Mouse (Mus musculus): ENCODE measurements around the gene Sox2. TPM values are rescaled to one million over a fixed set of nuclear protein-coding genes. Genes with fewer than 3 reads are reported as not detected.
A peak's percentile ranks its signal among the peaks of the same experiment; 100 is the strongest.

Sox2 gene
- polyA plus RNA-seq (2012; rRNA removed): 0.05 TPM in 1 of 2 replicates, not detected in the other

DNA sequence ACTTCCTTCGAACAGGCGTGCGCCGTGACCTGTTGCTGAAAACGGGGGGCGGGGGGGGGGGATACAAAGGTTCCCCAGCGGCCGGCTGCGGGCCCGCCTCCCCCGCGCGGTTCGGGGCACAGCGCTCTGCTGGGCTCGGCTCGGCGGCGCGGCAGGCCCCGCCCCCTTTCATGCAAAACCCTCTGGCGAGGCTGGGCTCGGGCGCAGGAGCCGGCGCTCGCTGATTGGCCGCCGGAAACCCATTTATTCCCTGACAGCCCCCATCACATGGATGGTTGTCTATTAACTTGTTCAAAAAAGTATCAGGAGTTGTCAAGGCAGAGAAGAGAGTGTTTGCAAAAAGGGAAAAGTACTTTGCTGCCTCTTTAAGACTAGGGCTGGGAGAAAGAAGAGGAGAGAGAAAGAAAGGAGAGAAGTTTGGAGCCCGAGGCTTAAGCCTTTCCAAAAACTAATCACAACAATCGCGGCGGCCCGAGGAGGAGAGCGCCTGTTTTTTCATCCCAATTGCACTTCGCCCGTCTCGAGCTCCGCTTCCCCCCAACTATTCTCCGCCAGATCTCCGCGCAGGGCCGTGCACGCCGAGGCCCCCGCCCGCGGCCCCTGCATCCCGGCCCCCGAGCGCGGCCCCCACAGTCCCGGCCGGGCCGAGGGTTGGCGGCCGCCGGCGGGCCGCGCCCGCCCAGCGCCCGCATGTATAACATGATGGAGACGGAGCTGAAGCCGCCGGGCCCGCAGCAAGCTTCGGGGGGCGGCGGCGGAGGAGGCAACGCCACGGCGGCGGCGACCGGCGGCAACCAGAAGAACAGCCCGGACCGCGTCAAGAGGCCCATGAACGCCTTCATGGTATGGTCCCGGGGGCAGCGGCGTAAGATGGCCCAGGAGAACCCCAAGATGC, at the start of gene Sox2:
Sox2 (plus strand) TSS at position 680 of the 895 bp plus-strand sequence.
- peak within 1 kb of the TSS; percentile 19 for H3K4me3 ChIP-seq (ENCODE audit: control insufficient read depth, low read depth, low read length)
- H3K27me3 ChIP-seq (ENCODE audit: control insufficient read depth, insufficient read depth, low read length): peaks cover 11% of the 10 kb centered on the region
- TF ChIP-seq CTCF (IDR thresholded peaks at IDR 0.05; ENCODE audit: control insufficient read depth, insufficient read depth, insufficient replicate concordance, low read depth, low read length): no peak
- no peak for TF ChIP-seq POLR2A (IDR thresholded peaks at IDR 0.05; ENCODE audit: control insufficient read depth, low read depth, low read length)
- no peaks in the 10 kb centered on the region for H3K36me3 ChIP-seq (ENCODE audit: control insufficient read depth, insufficient read depth, low read length)
- peaks cover 21% of the 10 kb centered on the region for H3K4me1 ChIP-seq (ENCODE audit: control insufficient read depth, insufficient read depth, low read length)
- H3K27ac ChIP-seq (ENCODE audit: control insufficient read depth, insufficient read depth, low read depth, low read length): no peak within 1 kb of the TSS

DNA sequence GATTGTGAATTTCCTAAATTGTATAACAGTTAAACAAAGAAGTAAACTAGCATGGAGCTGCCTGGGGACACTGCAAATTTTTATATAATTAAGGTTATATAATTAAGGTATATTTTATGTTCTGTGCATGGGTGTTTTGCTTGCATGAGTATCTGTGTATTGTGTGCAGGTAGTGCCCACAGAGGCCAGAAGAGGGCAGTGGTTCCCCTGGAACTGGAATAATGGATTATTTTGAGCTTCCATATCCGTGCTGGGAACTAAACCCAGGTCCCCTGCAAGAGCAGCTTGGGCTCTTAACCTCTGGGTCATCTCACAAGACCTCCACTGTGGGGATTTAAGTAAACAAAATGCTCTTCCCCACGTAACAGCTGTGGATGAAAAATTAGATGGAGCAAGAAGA, 49.1 kb upstream of the Sox2 start:
- Histone ChIP-seq H3K27ac (ENCODE audit: control insufficient read depth, insufficient read depth, low read depth, low read length) (no peak overlapping the region), H3K36me3 (ENCODE audit: control insufficient read depth, insufficient read depth, low read length) (no peaks in the 10 kb centered on the region), H3K4me3 (ENCODE audit: control insufficient read depth, low read depth, low read length) (peak overlapping the region; percentile 10; the same call in 1 of the 2 replicates), H3K27me3 (ENCODE audit: control insufficient read depth, insufficient read depth, low read length) (no peaks in the 10 kb centered on the region), H3K4me1 (ENCODE audit: control insufficient read depth, insufficient read depth, low read length) (no peaks in the 10 kb centered on the region)
- TF ChIP-seq POLR2A (IDR thresholded peaks at IDR 0.05; ENCODE audit: control insufficient read depth, low read depth, low read length) (no peak), CTCF (IDR thresholded peaks at IDR 0.05; ENCODE audit: control insufficient read depth, insufficient read depth, insufficient replicate concordance, low read depth, low read length) (no peak)

DNA sequence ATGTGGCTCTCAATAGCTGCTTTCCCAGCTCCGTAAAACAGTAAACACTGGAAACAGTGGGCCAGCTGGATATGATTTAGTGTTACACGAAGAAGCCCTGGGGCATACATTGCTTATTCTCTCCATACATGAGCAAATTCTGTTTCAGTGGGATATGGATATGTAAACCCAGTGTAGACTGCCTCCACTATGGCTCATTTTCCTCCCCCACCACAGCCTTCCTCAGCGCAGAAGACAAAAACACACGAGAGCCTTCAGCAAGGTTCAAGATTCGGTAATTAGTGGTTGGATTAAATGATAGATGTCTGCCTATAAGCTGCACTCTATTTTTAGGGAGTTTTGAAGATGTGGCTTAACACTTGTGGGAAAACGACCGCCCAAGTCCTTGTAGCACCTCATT, 36.1 kb upstream of the Sox2 start:
- Histone ChIP-seq H3K4me1 (ENCODE audit: control insufficient read depth, insufficient read depth, low read length) (no peaks in the 10 kb centered on the region), H3K36me3 (ENCODE audit: control insufficient read depth, insufficient read depth, low read length) (no peaks in the 10 kb centered on the region), H3K27me3 (ENCODE audit: control insufficient read depth, insufficient read depth, low read length) (no peaks in the 10 kb centered on the region), H3K4me3 (ENCODE audit: control insufficient read depth, low read depth, low read length) (no peak overlapping the region), H3K27ac (ENCODE audit: control insufficient read depth, insufficient read depth, low read depth, low read length) (no peak overlapping the region)
- TF ChIP-seq POLR2A (IDR thresholded peaks at IDR 0.05; ENCODE audit: control insufficient read depth, low read depth, low read length): no peak
- TF ChIP-seq CTCF (IDR thresholded peaks at IDR 0.05; ENCODE audit: control insufficient read depth, insufficient read depth, insufficient replicate concordance, low read depth, low read length): no peak

DNA sequence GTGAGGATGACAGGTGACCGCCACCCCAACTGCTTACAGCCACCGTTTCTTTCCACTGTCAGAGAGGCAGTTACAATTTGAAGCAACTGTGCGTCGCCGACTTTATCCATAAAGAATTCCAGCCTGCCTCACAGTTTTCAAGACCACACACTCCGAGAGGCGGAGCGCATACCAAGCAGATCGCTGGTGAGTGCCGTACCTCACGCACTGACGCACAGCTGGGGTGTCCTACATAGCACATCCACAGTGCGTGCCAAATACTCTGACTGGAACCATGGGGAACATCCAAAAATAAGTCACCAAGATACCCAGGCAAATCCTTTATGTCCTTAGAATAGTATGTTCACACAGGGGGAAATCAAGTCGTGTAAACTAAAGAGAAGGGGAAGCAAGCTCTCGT, 34.7 kb upstream of the Sox2 start:
- no peak overlapping the region for H3K27ac ChIP-seq (ENCODE audit: control insufficient read depth, insufficient read depth, low read depth, low read length)
- no peak overlapping the region for H3K4me3 ChIP-seq (ENCODE audit: control insufficient read depth, low read depth, low read length)
- H3K36me3 ChIP-seq (ENCODE audit: control insufficient read depth, insufficient read depth, low read length): no peaks in the 10 kb centered on the region
- no peaks in the 10 kb centered on the region for H3K4me1 ChIP-seq (ENCODE audit: control insufficient read depth, insufficient read depth, low read length)
- no peaks in the 10 kb centered on the region for H3K27me3 ChIP-seq (ENCODE audit: control insufficient read depth, insufficient read depth, low read length)
- TF ChIP-seq CTCF (IDR thresholded peaks at IDR 0.05; ENCODE audit: control insufficient read depth, insufficient read depth, insufficient replicate concordance, low read depth, low read length) (no peak), POLR2A (IDR thresholded peaks at IDR 0.05; ENCODE audit: control insufficient read depth, low read depth, low read length) (no peak)

DNA sequence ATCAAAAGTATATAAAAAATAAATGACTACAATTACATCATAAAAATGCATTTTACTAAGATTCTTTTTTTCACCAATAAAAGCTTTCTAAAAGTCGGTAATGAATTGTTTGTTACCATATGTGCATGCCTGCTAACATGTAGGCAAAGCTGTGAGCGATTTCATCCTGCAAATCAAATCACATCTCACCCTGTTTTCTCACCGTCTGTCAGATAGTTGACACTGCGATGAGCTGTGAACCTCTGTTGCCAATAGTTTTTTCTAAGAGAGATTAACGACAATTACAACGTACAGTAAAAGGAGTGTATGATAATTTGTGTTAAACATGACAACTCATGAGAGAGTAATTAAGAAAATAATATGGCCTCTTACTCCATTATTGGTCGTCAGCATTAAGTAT, 31.3 kb upstream of the Sox2 start:
- no peak for TF ChIP-seq POLR2A (IDR thresholded peaks at IDR 0.05; ENCODE audit: control insufficient read depth, low read depth, low read length)
- no peak for TF ChIP-seq CTCF (IDR thresholded peaks at IDR 0.05; ENCODE audit: control insufficient read depth, insufficient read depth, insufficient replicate concordance, low read depth, low read length)
- no peaks in the 10 kb centered on the region for H3K36me3 ChIP-seq (ENCODE audit: control insufficient read depth, insufficient read depth, low read length)
- H3K4me3 ChIP-seq (ENCODE audit: control insufficient read depth, low read depth, low read length): no peak overlapping the region

DNA sequence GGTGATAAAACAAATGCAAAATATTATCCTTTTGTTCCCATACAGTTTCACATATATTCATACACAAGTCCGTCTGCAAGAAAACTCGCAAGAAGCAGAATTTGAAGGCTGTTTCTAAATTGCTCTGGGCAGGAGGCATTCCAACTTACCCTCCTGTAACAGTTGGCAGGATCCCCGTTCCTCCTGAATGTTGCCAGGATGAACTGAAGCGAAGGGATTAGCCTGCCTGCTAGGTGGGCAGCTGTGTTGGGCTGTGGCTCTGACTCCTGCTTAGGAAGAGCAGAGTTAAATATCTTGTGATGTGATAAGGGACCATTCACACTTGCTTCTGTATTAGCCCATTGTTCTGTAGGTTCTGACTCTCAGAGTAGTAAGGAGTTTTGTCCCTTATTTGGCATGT, 30.1 kb upstream of the Sox2 start:
- H3K27me3 ChIP-seq (ENCODE audit: control insufficient read depth, insufficient read depth, low read length): no peaks in the 10 kb centered on the region
- no peak overlapping the region for H3K27ac ChIP-seq (ENCODE audit: control insufficient read depth, insufficient read depth, low read depth, low read length)
- TF ChIP-seq CTCF (IDR thresholded peaks at IDR 0.05; ENCODE audit: control insufficient read depth, insufficient read depth, insufficient replicate concordance, low read depth, low read length) (no peak), POLR2A (IDR thresholded peaks at IDR 0.05; ENCODE audit: control insufficient read depth, low read depth, low read length) (no peak)
- no peak overlapping the region for H3K4me3 ChIP-seq (ENCODE audit: control insufficient read depth, low read depth, low read length)
- no peaks in the 10 kb centered on the region for H3K36me3 ChIP-seq (ENCODE audit: control insufficient read depth, insufficient read depth, low read length)
- peaks cover 4% of the 10 kb centered on the region; the same call in 1 of the 2 replicates for H3K4me1 ChIP-seq (ENCODE audit: control insufficient read depth, insufficient read depth, low read length)

More for the DNA sequence above, 31.3 kb upstream of the Sox2 start:
- no peak overlapping the region for H3K27ac ChIP-seq (ENCODE audit: control insufficient read depth, insufficient read depth, low read depth, low read length)
- no peaks in the 10 kb centered on the region for H3K4me1 ChIP-seq (ENCODE audit: control insufficient read depth, insufficient read depth, low read length)
- no peaks in the 10 kb centered on the region for H3K27me3 ChIP-seq (ENCODE audit: control insufficient read depth, insufficient read depth, low read length)

DNA sequence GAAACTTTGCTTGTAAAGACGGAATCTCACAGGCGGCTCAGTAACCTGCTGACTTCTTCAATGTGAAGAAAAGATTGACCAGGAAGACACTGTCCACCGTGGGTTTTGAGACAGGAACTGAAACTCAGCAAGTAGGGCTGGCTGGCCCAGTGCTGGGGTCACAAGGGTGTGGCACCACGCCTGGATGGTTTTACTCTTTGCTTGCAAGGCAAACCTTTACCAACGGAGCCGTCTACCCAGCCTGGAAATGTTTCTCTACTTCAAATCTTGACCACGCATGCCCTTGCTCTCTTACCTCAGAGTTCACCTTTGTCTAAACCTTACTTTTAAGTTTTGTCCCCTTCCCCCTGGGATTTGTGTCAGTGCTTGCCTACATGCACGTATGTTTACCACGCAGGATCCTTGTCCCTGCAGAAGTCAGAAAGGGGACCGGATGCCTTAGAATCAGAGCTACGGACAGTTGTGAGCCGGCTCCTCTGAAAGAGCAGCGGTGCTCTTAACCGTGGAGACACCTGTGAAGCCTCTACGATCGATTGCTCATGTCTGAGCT, 25.4 kb upstream of the Sox2 start:
- TF ChIP-seq POLR2A (IDR thresholded peaks at IDR 0.05; ENCODE audit: control insufficient read depth, low read depth, low read length): no peak
- no peak for TF ChIP-seq CTCF (IDR thresholded peaks at IDR 0.05; ENCODE audit: control insufficient read depth, insufficient read depth, insufficient replicate concordance, low read depth, low read length)
- no peaks in the 10 kb centered on the region for H3K36me3 ChIP-seq (ENCODE audit: control insufficient read depth, insufficient read depth, low read length)
- peaks cover 6% of the 10 kb centered on the region; the same call in 1 of the 2 replicates for H3K4me1 ChIP-seq (ENCODE audit: control insufficient read depth, insufficient read depth, low read length)
- H3K27me3 ChIP-seq (ENCODE audit: control insufficient read depth, insufficient read depth, low read length): no peaks in the 10 kb centered on the region
- H3K4me3 ChIP-seq (ENCODE audit: control insufficient read depth, low read depth, low read length): no peak overlapping the region
- H3K27ac ChIP-seq (ENCODE audit: control insufficient read depth, insufficient read depth, low read depth, low read length): no peak overlapping the region
